Mouse (Mus musculus) midbrain, embryonic 15.5 days (tissue): ENCODE data around the gene C1ql4. TPM values are rescaled to one million over a fixed set of nuclear protein-coding genes. Genes with fewer than 3 reads are reported as not detected.
"Not testable (repeated sequence)": the region's sequence is repeated elsewhere in the genome, so short reads cannot be mapped to it uniquely, and the experiment has no call there.

ENCODE experiments used
- ATAC-seq: fragments of 200-750 bp; cut with Nextera tagmentation; replicated peaks from 2 replicates; pipeline ENCODE4 v1.8.0; 2017; ENCODE audit warnings: moderate TSS enrichment
- H3K27ac ChIP-seq: fragments of 300-500 bp; sonication (generic); 2 replicates; pipeline ENCODE4 v1.5.1; 2015; ENCODE audit warnings: mild to moderate bottlenecking, inconsistent platforms
- H3K27me3 ChIP-seq: fragments of 300-500 bp; sonication (generic); replicated peaks from 2 replicates; pipeline ENCODE4 v1.6.1; 2015; ENCODE audit warnings: inconsistent platforms
- H3K36me3 ChIP-seq: fragments of 300-500 bp; sonication (generic); replicated peaks from 2 replicates; pipeline ENCODE4 v1.6.1; 2015; ENCODE audit warnings: inconsistent platforms
- H3K4me1 ChIP-seq: fragments of 300-500 bp; sonication (generic); 2 replicates; pipeline ENCODE4 v1.6.1; 2015; ENCODE audit warnings: inconsistent platforms
- H3K4me2 ChIP-seq: fragments of 300-500 bp; sonication (generic); 2 replicates; pipeline ENCODE4 v1.6.1; 2015; ENCODE audit warnings: inconsistent platforms, mild to moderate bottlenecking, moderate library complexity
- H3K4me3 ChIP-seq: fragments of 300-500 bp; sonication (generic); 2 replicates; pipeline ENCODE4 v1.5.1; 2015; ENCODE audit warnings: mild to moderate bottlenecking, inconsistent platforms
- H3K9ac ChIP-seq: fragments of 300-500 bp; sonication (generic); 2 replicates; pipeline ENCODE4 v1.6.1; 2015; ENCODE audit warnings: mild to moderate bottlenecking, inconsistent platforms
- H3K9me3 ChIP-seq: fragments of 300-500 bp; sonication (generic); 2 replicates; pipeline ENCODE4 v1.6.1; 2016; ENCODE audit warnings: inconsistent platforms
- WGBS: fragments of 180-500 bp; shearing (Covaris S2); methylation state at CpG from one replicate; pipeline ENCODE4 v1.1.7; 2015; ENCODE audit warnings: mixed read lengths; 5-methylcytosine and 5-hydroxymethylcytosine counted together
- polyA plus RNA-seq: library from polyadenylated mRNA; unstranded; fragments of >200 nt; fragmentation: Nextera tagmentation; extraction: Ambion mirVana; gene quantifications from 2 replicates; pipeline ENCODE4 v1.2.1, GENCODE M21; 2015

Gene C1ql4
- polyA plus RNA-seq, 1 experiment from 2014 or later: 12.4 TPM

DNA sequence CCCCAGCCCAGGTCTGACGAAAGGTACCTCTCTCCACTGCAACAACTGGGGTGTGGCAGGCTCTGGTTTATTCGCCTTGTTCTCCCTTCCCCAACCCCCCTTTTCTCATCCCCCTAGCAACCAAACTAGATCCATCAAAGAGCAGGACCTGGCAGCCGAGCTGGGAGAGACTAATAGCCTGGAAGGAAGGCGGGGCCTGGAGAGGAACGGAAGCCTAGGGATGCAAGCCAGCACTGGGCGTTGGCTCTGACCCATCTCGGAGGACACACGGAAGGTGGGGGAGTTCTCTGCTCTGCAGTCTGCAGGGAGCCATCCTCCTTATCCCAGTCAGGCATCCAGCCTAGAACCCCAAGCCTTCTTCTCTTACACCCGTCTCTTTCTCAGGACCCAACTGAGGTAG lies 34.2 kb downstream of the C1ql4 start:
- 9% methylated on average over 9 of the region's 9 CpGs for whole genome bisulfite sequencing
- Histone ChIP-seq H3K9ac (no peak overlapping the region), H3K4me1 (peaks cover 29% of the 10 kb centered on the region), H3K27me3 (peaks cover 61% of the 10 kb centered on the region), H3K4me2 (no peak overlapping the region), H3K27ac (no peak overlapping the region), H3K9me3 (no peaks in the 10 kb centered on the region), H3K36me3 (no peaks in the 10 kb centered on the region), H3K4me3 (no peak overlapping the region)
- no peak for ATAC-seq

- Histone ChIP-seq H3K4me2 (no peak overlapping the region), H3K27me3 (peaks cover 24% of the 10 kb centered on the region), H3K4me3 (no peak overlapping the region), H3K9me3 (no peaks in the 10 kb centered on the region), H3K36me3 (no peaks in the 10 kb centered on the region), H3K27ac (no peak overlapping the region), H3K4me1 (peaks cover 8% of the 10 kb centered on the region; the same call in 1 of the 2 replicates), H3K9ac (no peak overlapping the region)
- ATAC-seq: no peak
- 29% methylated on average over 13 of the region's 13 CpGs for WGBS
Measured at GRCm38 (mm10) chr15:99049473-99050253, 38.0 kb downstream of the C1ql4 start.

GRCm38 (mm10) chr15:99045734-99046133 lies 41.9 kb downstream of the C1ql4 start:
- not testable (repeated sequence) for H3K4me2 ChIP-seq, ATAC-seq
- WGBS: 77% methylated on average over 6 of the region's 6 CpGs

GRCm38 (mm10) chr15:99044854-99045253 lies 42.8 kb downstream of the C1ql4 start:
- H3K27ac ChIP-seq: no peak overlapping the region
- no peaks in the 10 kb centered on the region for H3K9me3 ChIP-seq
- no peak overlapping the region for H3K9ac ChIP-seq
- no peak for ATAC-seq
- 0 out of 2 replicates have a peak, but pooled peaks cover 9% of the 10 kb centered on the region for H3K4me1 ChIP-seq
- no peak overlapping the region for H3K4me3 ChIP-seq
- H3K36me3 ChIP-seq: no peaks in the 10 kb centered on the region
- no peaks in the 10 kb centered on the region for H3K27me3 ChIP-seq
- WGBS: 61% methylated on average over 3 of the region's 3 CpGs
- H3K4me2 ChIP-seq: no peak overlapping the region

More at GRCm38 (mm10) chr15:99045734-99046133, 41.9 kb downstream of the C1ql4 start:
- H3K36me3 ChIP-seq, H3K9ac ChIP-seq, H3K9me3 ChIP-seq, H3K27me3 ChIP-seq, H3K4me1 ChIP-seq, H3K27ac ChIP-seq, H3K4me3 ChIP-seq: not testable (repeated sequence)

- no peak for ATAC-seq
Measured at GRCm38 (mm10) chr15:99042334-99042733, 45.3 kb downstream of the C1ql4 start.

GRCm38 (mm10) chr15:99040920-99041856 lies 46.4 kb downstream of the C1ql4 start:
- WGBS: 41% methylated on average over 21 of the region's 21 CpGs
- H3K27ac ChIP-seq: no peak overlapping the region

More at GRCm38 (mm10) chr15:99042334-99042733, 45.3 kb downstream of the C1ql4 start:
- WGBS: 88% methylated on average over 5 of the region's 5 CpGs
- Histone ChIP-seq H3K27ac (no peak overlapping the region), H3K9ac (no peak overlapping the region), H3K36me3 (no peaks in the 10 kb centered on the region), H3K9me3 (no peaks in the 10 kb centered on the region), H3K27me3 (no peaks in the 10 kb centered on the region), H3K4me3 (no peak overlapping the region), H3K4me2 (no peak overlapping the region), H3K4me1 (0 out of 2 replicates have a peak, but pooled peaks cover 9% of the 10 kb centered on the region)

DNA sequence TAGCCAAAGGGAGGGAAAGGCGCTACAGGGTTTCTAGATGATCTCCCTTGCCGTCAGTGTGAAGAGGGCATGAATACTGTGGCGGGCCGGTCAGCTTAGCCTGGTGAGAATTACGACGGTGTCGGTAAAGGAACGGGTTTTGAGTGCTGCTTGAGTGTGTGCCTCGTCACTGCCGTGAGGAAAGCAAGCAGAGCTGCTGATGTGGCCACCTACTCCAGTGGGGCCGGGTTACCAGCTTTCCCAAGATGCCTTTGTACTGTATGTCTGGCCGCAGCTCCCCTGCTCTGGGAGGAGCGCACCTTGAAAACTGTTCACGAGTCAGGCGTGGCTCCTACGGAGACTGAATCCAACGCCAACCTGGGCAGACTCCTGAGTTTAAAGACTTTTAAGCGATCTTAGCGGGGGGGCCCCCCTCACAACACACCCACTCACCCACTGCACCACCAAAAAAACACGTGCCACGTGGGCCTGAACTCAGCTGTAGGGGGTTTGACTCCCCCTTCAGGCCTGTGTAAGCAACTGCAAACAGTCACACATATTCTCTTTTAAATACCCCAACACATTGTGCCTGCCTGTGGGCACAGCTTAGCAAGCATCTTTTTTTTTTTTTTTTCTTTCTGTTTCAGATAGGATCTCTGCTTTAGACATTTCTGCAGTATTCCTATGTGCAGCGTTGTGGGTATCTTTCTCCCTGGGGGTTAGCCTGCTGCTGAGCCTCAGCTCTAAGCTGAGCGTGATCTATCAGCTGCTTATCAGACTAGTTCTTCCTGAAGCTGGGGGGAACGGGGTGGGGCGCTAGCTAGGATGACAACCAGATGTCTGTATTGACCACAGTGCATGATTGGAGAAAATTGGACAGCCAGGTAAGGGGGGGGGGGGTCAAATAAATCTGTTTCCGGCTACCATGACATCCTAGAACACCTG lies 47.4 kb downstream of the C1ql4 start:
- Histone ChIP-seq H3K27me3 (no peaks in the 10 kb centered on the region), H3K4me3 (no peak overlapping the region), H3K4me2 (no peak overlapping the region), H3K4me1 (0 out of 2 replicates have a peak, but pooled peaks cover 9% of the 10 kb centered on the region), H3K9me3 (no peaks in the 10 kb centered on the region), H3K9ac (no peak overlapping the region), H3K27ac (no peak overlapping the region), H3K36me3 (no peaks in the 10 kb centered on the region)
- no peak for ATAC-seq
- 68% methylated on average over 26 of the region's 26 CpGs for WGBS

More at GRCm38 (mm10) chr15:99040920-99041856, 46.4 kb downstream of the C1ql4 start:
- Histone ChIP-seq H3K4me2 (no peak overlapping the region), H3K27me3 (no peaks in the 10 kb centered on the region), H3K36me3 (no peaks in the 10 kb centered on the region), H3K9ac (no peak overlapping the region), H3K9me3 (no peaks in the 10 kb centered on the region), H3K4me1 (0 out of 2 replicates have a peak, but pooled peaks cover 9% of the 10 kb centered on the region), H3K4me3 (no peak overlapping the region)
- ATAC-seq: no peak

DNA sequence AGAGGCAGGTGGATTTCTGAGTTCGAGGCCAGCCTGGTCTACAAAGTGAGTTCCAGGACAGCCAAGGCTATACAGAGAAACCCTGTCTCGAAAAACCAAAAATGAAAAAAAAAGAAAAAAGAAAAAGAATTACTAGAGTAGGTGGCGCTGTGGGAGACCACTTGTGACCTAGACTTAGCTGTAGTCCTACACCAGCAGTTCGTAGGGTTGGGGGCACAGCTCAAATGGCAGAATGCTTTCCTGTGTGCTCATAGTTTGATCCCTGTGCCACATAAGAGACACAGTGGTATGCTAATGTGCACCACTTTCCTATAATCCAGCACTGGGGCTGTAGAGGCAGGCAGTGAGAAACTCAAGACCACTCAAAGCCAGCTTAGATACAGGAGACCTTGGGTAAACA lies 48.3 kb downstream of the C1ql4 start:
- ATAC-seq: no peak
- Histone ChIP-seq H3K4me2 (no peak overlapping the region), H3K9ac (no peak overlapping the region), H3K36me3 (no peaks in the 10 kb centered on the region), H3K9me3 (no peaks in the 10 kb centered on the region), H3K27me3 (no peaks in the 10 kb centered on the region), H3K27ac (no peak overlapping the region), H3K4me3 (no peak overlapping the region), H3K4me1 (0 out of 2 replicates have a peak, but pooled peaks cover 9% of the 10 kb centered on the region)
- WGBS: 87% methylated on average over 4 of the region's 4 CpGs

GRCm38 (mm10) chr15:99038797-99039196 lies 48.8 kb downstream of the C1ql4 start:
- H3K4me2 ChIP-seq: no peak overlapping the region
- no peak overlapping the region for H3K4me3 ChIP-seq
- no peaks in the 10 kb centered on the region for H3K36me3 ChIP-seq
- H3K27me3 ChIP-seq: no peaks in the 10 kb centered on the region
- H3K27ac ChIP-seq: no peak overlapping the region
- 0 out of 2 replicates have a peak, but pooled peaks cover 9% of the 10 kb centered on the region for H3K4me1 ChIP-seq
- no peak for ATAC-seq
- H3K9me3 ChIP-seq: no peaks in the 10 kb centered on the region
- 91% methylated on average over 5 of the region's 5 CpGs for WGBS
- H3K9ac ChIP-seq: no peak overlapping the region

DNA sequence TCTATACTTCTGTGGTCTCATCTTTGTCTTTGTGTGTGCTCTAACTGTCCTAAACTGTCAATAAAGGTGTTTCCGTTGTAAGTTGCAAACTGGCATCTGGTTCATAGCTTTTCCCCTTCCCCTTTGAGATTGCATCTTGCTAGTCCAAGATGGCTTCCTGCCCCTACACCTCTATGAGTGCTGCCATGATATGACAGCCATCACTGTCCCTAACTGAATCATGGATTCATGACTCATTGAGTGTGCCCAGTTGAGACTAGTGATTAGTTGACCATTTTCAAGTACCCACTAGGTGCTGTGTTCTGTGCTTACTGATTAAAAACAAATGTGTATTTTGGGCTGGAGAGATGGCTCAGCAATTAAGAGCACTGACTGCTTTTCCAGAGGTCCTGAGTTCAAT lies 49.6 kb downstream of the C1ql4 start:
- WGBS: 100% methylated on average over 1 of the region's 1 CpGs
- no peak overlapping the region for H3K4me3 ChIP-seq
- no peak for ATAC-seq
- H3K9ac ChIP-seq: no peak overlapping the region
- H3K4me1 ChIP-seq: 0 out of 2 replicates have a peak, but pooled peaks cover 9% of the 10 kb centered on the region
- H3K9me3 ChIP-seq: no peaks in the 10 kb centered on the region
- H3K27me3 ChIP-seq: no peaks in the 10 kb centered on the region
- no peaks in the 10 kb centered on the region for H3K36me3 ChIP-seq
- H3K27ac ChIP-seq: no peak overlapping the region
- H3K4me2 ChIP-seq: no peak overlapping the region

DNA sequence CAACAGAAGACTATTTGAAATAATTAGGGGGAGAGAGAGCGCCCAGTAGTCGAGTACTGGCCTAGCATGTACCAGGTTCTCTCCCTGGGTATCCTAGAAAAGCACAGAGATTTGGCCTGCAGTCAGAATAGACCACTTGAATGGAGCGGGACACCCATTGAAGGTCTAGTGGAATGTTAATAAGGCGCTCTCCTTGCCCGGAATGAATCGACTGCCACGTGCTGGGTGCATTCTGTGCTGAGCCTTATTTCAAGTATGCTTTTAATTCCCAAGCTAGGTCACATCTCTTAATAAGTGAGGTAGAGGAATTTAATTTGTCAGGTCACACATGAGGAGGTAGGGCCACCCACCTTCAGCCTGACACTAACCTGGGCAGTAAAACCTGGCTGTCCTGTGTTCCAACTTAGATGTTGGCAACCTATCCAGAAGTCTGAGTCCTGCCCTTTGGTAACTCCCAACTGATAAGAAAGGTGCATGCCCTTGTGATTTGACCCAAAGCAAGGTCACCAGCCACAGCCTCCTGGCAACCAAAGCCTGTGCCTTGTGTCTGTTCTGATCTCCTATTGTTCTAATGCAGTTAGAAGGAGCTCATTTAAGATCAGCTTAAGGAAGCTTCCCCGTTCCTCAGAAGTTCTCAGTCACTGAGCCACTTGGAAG lies 51.2 kb downstream of the C1ql4 start:
- 85% methylated on average over 8 of the region's 8 CpGs for WGBS
- Histone ChIP-seq H3K27me3 (no peaks in the 10 kb centered on the region), H3K4me3 (no peak overlapping the region), H3K9ac (no peak overlapping the region), H3K4me1 (0 out of 2 replicates have a peak, but pooled peaks cover 14% of the 10 kb centered on the region), H3K4me2 (no peak overlapping the region), H3K9me3 (no peaks in the 10 kb centered on the region), H3K27ac (no peak overlapping the region), H3K36me3 (no peaks in the 10 kb centered on the region)
- ATAC-seq: no peak
